Mouse (Mus musculus) forebrain, embryonic 10.5 days (tissue): ENCODE measurements at regions not wholly inside any gene's neighbourhood (a gene's known extent, or its start where the extent isn't known, plus 50 kb on each side); places are given as distances from the start of the nearest gene placed in this dataset.
"Not testable (repeated sequence)": the region's sequence is repeated elsewhere in the genome, so short reads cannot be mapped to it uniquely, and the experiment has no call there.

Experiments used
- DNase-seq: peaks from one replicate; pipeline ENCODE4 v3.0.0-alpha.2; 2017; ENCODE audit warnings: low spot score; ENCODE audit errors: extremely low spot score
- H3K27ac ChIP-seq: fragments of 300-500 bp; sonication (generic); 2 replicates; pipeline ENCODE4 v1.5.1; 2016; ENCODE audit warnings: mild to moderate bottlenecking
- H3K27me3 ChIP-seq: fragments of 300-500 bp; sonication (generic); 2 replicates; pipeline ENCODE4 v1.6.1; 2016; ENCODE audit warnings: mild to moderate bottlenecking; ENCODE audit not compliant: poor library complexity, severe bottlenecking
- H3K36me3 ChIP-seq: fragments of 300-500 bp; sonication (generic); replicated peaks from 2 replicates; pipeline ENCODE4 v1.6.1; 2016; ENCODE audit warnings: mild to moderate bottlenecking, moderate library complexity
- H3K4me1 ChIP-seq: fragments of 300-500 bp; sonication (generic); 2 replicates; pipeline ENCODE4 v1.6.1; 2016
- H3K4me3 ChIP-seq: fragments of 300-500 bp; sonication (generic); 2 replicates; pipeline ENCODE4 v1.5.1; 2016; ENCODE audit warnings: mild to moderate bottlenecking, moderate library complexity
- H3K9me3 ChIP-seq: fragments of 300-500 bp; sonication (generic); 2 replicates; pipeline ENCODE4 v1.6.1; 2016; ENCODE audit warnings: mild to moderate bottlenecking, moderate library complexity
- WGBS: fragments of 180-500 bp; shearing (Covaris S2); methylation state at CpG from one replicate; pipeline ENCODE4 v1.1.7; 2016; 5-methylcytosine and 5-hydroxymethylcytosine counted together

- no peak overlapping the region for H3K27ac ChIP-seq
- H3K4me3 ChIP-seq = no peak overlapping the region
- no peak for DNase-seq
- H3K4me1 ChIP-seq = peaks cover 7% of the 10 kb centered on the region
- H3K27me3 ChIP-seq = no peaks in the 10 kb centered on the region
- no peaks in the 10 kb centered on the region for H3K36me3 ChIP-seq
- WGBS = 87% methylated on average over 3 of the region's 3 CpGs
- H3K9me3 ChIP-seq = 0 out of 2 replicates have a peak, but pooled peaks cover 10% of the 10 kb centered on the region
These were observed 167.1 kb upstream of the Plcz1 start for GRCm38 (mm10) chr6:140208375-140208774.

DNA sequence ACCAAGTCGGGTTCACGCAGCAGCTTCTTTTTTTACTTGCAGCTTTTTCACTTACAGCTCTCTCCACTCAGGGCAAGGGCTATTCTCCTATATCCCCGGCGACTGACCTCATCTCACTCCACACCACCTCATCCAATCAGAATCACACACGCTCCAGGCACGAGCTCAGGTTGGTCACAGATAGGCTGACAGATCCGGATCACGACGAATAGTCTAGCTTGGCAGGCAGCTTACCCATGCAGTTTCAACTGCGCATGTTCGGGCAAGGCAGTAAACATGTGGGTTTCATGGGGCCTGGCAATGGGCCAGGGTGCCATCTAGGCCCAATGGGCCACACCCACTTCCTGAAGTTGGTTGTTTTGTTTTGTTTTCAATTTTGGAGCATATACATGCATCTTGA lies 165.4 kb upstream of the Plcz1 start:
- not testable (repeated sequence) for H3K9me3 ChIP-seq, H3K4me3 ChIP-seq, H3K27ac ChIP-seq, H3K4me1 ChIP-seq, DNase-seq, H3K36me3 ChIP-seq, H3K27me3 ChIP-seq
- 93% methylated on average over 11 of the region's 11 CpGs for WGBS

- WGBS = 85% methylated on average over 1 of the region's 1 CpGs
- H3K4me3 ChIP-seq = no peak overlapping the region
- no peaks in the 10 kb centered on the region for H3K36me3 ChIP-seq
- no peak overlapping the region for H3K27ac ChIP-seq
- DNase-seq = no peak
- H3K9me3 ChIP-seq = no peaks in the 10 kb centered on the region
- no peaks in the 10 kb centered on the region for H3K4me1 ChIP-seq
- no peaks in the 10 kb centered on the region for H3K27me3 ChIP-seq
These were observed 160.1 kb upstream of the Plcz1 start for GRCm38 (mm10) chr6:140201356-140201755.

DNA sequence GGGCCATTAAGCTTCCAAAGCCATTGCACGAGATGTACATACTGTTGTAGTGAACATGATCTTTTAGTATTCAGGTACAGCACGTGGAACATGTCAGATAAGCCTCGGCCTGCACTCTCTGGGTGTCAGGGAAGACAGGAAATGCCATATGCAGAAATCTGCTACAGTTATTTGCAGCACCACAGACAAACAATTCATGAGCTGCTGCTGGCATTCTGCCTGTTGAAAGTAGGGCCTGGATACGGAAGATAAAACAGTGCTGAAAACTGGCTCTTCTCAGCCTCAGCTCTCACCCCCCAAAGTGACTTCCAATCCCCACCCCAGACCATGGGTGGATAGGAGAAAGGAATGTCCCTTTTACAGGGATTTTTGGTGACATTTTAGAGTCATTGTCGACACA lies 159.1 kb upstream of the Plcz1 start:
- Histone ChIP-seq H3K4me3 (no peak overlapping the region), H3K4me1 (no peaks in the 10 kb centered on the region), H3K27ac (no peak overlapping the region), H3K9me3 (no peaks in the 10 kb centered on the region), H3K36me3 (no peaks in the 10 kb centered on the region), H3K27me3 (no peaks in the 10 kb centered on the region)
- DNase-seq = no peak
- 91% methylated on average over 5 of the region's 5 CpGs for WGBS

DNA sequence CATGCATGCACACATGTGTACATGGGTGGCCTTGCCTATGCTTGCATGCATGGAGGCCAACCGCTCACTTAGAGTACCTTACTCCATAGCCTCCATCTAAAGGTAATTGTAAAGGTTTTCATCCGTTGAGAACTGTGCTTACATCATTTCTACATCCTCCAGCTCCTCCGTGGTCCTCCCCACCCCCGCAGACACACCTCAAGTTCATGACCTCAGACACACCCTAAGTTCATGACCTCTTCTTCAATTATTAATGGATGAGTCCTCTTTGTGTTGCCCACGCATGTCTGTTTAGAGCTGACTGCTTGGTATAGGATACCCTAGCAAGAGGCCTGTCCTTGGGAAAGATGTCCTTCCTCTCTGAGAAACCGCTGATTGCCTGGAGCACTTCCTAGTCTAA lies 156.8 kb upstream of the Plcz1 start:
- Histone ChIP-seq H3K4me1 (0 out of 2 replicates have a peak, but pooled peaks cover 5% of the 10 kb centered on the region), H3K27me3 (no peaks in the 10 kb centered on the region), H3K36me3 (no peaks in the 10 kb centered on the region), H3K4me3 (no peak overlapping the region), H3K9me3 (no peaks in the 10 kb centered on the region), H3K27ac (no peak overlapping the region)
- 90% methylated on average over 6 of the region's 6 CpGs for WGBS
- DNase-seq = no peak

DNA sequence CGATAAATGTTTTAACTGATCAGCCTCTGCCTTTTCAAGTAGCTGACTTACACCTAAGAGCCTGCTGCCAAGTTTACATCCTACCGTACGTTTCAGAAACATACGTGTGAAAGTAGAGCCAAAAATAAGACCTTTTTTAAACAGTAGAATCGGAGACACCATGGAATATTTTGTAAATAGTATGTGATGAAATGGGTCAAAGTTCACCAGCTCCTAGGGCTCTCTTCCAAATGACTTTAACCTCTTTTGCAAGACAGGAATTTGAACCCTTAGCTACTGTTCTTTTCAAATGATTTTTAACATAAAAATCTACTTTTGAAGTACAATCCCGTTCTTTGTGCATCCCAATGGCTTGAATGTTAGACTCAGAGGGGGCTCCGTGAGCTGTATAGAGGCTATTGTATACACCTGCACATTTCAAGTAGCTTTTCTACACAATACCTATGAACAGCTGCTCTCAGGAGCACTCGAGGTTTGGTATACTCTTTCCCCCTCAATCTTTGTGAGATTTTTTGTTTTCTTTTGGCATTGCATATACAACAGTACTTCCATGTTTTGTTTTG lies 155.9 kb upstream of the Plcz1 start:
- no peak for DNase-seq
- WGBS = 88% methylated on average over 8 of the region's 8 CpGs
- Histone ChIP-seq H3K27ac (no peak overlapping the region), H3K27me3 (no peaks in the 10 kb centered on the region), H3K4me1 (0 out of 2 replicates have a peak, but pooled peaks cover 5% of the 10 kb centered on the region), H3K36me3 (no peaks in the 10 kb centered on the region), H3K4me3 (no peak overlapping the region), H3K9me3 (no peaks in the 10 kb centered on the region)

DNA sequence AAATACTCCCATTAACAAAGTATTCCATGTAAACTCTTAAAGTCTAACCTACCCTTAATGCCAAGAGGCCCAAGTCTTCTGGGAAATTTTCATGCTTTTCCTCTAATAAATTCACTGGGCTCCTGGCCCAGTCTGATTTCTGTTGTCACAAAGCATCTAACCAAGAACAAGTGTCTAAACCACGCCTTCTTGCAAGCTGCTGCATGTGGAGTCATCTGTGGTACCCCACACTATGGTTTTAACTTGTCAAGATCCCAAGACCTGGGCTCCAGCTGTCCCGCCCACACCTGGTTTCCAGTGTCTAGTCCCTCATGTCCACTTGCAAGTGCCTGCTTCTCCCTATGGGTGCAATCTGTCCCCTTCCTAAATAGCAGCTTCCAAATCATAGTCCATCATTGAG lies 153.0 kb upstream of the Plcz1 start:
- Histone ChIP-seq H3K4me3 (no peak overlapping the region), H3K27me3 (no peaks in the 10 kb centered on the region), H3K9me3 (no peaks in the 10 kb centered on the region), H3K27ac (no peak overlapping the region), H3K36me3 (no peaks in the 10 kb centered on the region), H3K4me1 (0 out of 2 replicates have a peak, but pooled peaks cover 5% of the 10 kb centered on the region)
- no peak for DNase-seq
- WGBS = 92% methylated on average over 2 of the region's 2 CpGs

- H3K27ac ChIP-seq = no peak overlapping the region
- WGBS = 39% methylated on average over 9 of the region's 9 CpGs
These were observed 152.1 kb upstream of the Plcz1 start for GRCm38 (mm10) chr6:140193084-140193939.

GRCm38 (mm10) chr6:140192526-140192925 lies 151.3 kb upstream of the Plcz1 start:
- H3K36me3 ChIP-seq = no peaks in the 10 kb centered on the region
- H3K27me3 ChIP-seq = no peaks in the 10 kb centered on the region
- DNase-seq = no peak
- WGBS = 86% methylated on average over 17 of the region's 17 CpGs
- H3K9me3 ChIP-seq = no peaks in the 10 kb centered on the region
- H3K4me1 ChIP-seq = 0 out of 2 replicates have a peak, but pooled peaks cover 5% of the 10 kb centered on the region
- H3K27ac ChIP-seq = no peak overlapping the region
- no peak overlapping the region for H3K4me3 ChIP-seq

More at GRCm38 (mm10) chr6:140193084-140193939, 152.1 kb upstream of the Plcz1 start:
- Histone ChIP-seq H3K27me3 (no peaks in the 10 kb centered on the region), H3K4me3 (no peak overlapping the region), H3K9me3 (no peaks in the 10 kb centered on the region), H3K4me1 (0 out of 2 replicates have a peak, but pooled peaks cover 5% of the 10 kb centered on the region), H3K36me3 (no peaks in the 10 kb centered on the region)
- DNase-seq = no peak

DNA sequence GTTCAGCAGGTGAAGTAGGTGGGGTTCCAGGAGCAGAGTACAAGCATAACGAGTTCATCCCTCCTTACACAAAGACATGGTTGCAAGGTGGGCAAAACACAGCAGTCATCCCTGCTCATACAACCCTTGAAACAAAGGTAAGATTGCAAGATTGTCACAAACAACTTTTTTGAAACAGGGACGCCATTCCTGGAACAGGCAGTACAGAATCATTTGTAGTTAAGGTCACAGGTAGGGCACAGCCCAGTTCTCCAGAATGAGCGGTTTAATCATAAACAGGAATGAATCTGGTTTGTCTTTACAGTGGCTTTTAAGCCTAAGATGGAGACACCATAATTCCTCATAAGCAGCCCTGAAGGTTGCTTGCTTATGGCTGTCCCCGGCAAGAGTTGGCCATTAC lies 150.1 kb upstream of the Plcz1 start:
- Histone ChIP-seq H3K27ac (no peak overlapping the region), H3K27me3 (no peaks in the 10 kb centered on the region), H3K4me3 (no peak overlapping the region), H3K9me3 (no peaks in the 10 kb centered on the region), H3K4me1 (0 out of 2 replicates have a peak, but pooled peaks cover 5% of the 10 kb centered on the region), H3K36me3 (no peaks in the 10 kb centered on the region)
- 92% methylated on average over 4 of the region's 4 CpGs for WGBS
- no peak for DNase-seq

- no peak for DNase-seq
- H3K9me3 ChIP-seq = no peaks in the 10 kb centered on the region
- no peaks in the 10 kb centered on the region for H3K27me3 ChIP-seq
- WGBS = 88% methylated on average over 9 of the region's 9 CpGs
- no peaks in the 10 kb centered on the region for H3K36me3 ChIP-seq
- no peak overlapping the region for H3K27ac ChIP-seq
- H3K4me1 ChIP-seq = 0 out of 2 replicates have a peak, but pooled peaks cover 5% of the 10 kb centered on the region
- no peak overlapping the region for H3K4me3 ChIP-seq
These were observed 148.3 kb upstream of the Plcz1 start for GRCm38 (mm10) chr6:140189601-140190000.

- Histone ChIP-seq H3K27me3 (no peaks in the 10 kb centered on the region), H3K36me3 (no peaks in the 10 kb centered on the region), H3K9me3 (no peaks in the 10 kb centered on the region), H3K27ac (no peak overlapping the region), H3K4me1 (no peaks in the 10 kb centered on the region), H3K4me3 (no peak overlapping the region)
- 86% methylated on average over 3 of the region's 3 CpGs for WGBS
- no peak for DNase-seq
These were observed 146.5 kb upstream of the Plcz1 start for GRCm38 (mm10) chr6:140187733-140188132.

DNA sequence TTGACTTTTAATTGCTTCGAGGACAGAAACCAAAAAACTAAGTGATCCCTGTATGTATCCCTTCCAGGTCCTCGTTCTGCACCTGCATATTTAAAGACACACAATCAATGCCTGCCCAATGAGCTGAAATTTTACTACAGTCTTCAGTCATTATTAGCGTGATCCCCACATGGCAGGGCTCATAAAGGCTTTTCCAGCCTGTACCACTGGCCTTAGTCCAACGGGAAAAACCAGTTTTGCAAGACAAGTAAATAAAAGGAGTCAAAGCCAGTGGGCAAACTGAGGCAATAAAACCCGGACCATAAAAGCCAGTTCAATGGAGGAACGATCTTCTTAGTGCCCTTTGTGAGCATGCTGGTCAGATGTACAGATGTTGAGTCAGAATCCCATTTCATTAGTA lies 145.8 kb upstream of the Plcz1 start:
- no peaks in the 10 kb centered on the region for H3K36me3 ChIP-seq
- no peak overlapping the region for H3K4me3 ChIP-seq
- no peak overlapping the region for H3K27ac ChIP-seq
- DNase-seq = no peak
- no peaks in the 10 kb centered on the region for H3K27me3 ChIP-seq
- no peaks in the 10 kb centered on the region for H3K9me3 ChIP-seq
- WGBS = 81% methylated on average over 6 of the region's 6 CpGs
- H3K4me1 ChIP-seq = no peaks in the 10 kb centered on the region
